Mouse (Mus musculus) lung, adult 2 months (tissue): ENCODE measurements around the gene Vps11.

Source experiments
- CTCF ChIP-seq: fragments of 200-500 bp; IDR thresholded peaks from 2 replicates; pipeline ENCODE4 v1.5.1; 2011; ENCODE audit warnings: mild to moderate bottlenecking, low read length, control low read depth; ENCODE audit not compliant: insufficient read depth
- POLR2A ChIP-seq: fragments of 200-500 bp; IDR thresholded peaks from 2 replicates; pipeline ENCODE4 v1.6.1; 2011; ENCODE audit warnings: low read depth, mild to moderate bottlenecking, control low read depth, low read length, borderline replicate concordance; ENCODE audit errors: extremely low read depth

- no peak for TF ChIP-seq POLR2A
- no peak for TF ChIP-seq CTCF
Observed at GRCm38 (mm10) chr9:44314910-44315309, 46.6 kb downstream of the Vps11 start.
